Mouse (Mus musculus) hindbrain, embryonic 14.5 days (tissue): ENCODE measurements at regions not wholly inside any gene's neighbourhood (a gene's known extent, or its start where the extent isn't known, plus 50 kb on each side); places are given as distances from the start of the nearest gene placed in this dataset.

Experiments
- ATAC-seq: fragments of 200-750 bp; cut with Nextera tagmentation; 2 replicates; pipeline ENCODE4 v1.8.0; 2017; ENCODE audit warnings: moderate number of reproducible peaks, mild to moderate bottlenecking, moderate TSS enrichment, moderate library complexity; ENCODE audit not compliant: low FRiP score
- DNase-seq: peaks from one replicate; pipeline ENCODE4 v3.0.0-alpha.2; 2015; ENCODE audit warnings: low spot score
- H3K27ac ChIP-seq: fragments of 300-500 bp; sonication (generic); 2 replicates; pipeline ENCODE4 v1.5.1; 2014; ENCODE audit warnings: mild to moderate bottlenecking, moderate library complexity
- H3K27me3 ChIP-seq: fragments of 300-500 bp; sonication (generic); 2 replicates; pipeline ENCODE4 v1.6.1; 2014; ENCODE audit warnings: mild to moderate bottlenecking, low read length, mixed read lengths; ENCODE audit not compliant: control insufficient read depth, insufficient read depth
- H3K36me3 ChIP-seq: fragments of 300-500 bp; sonication (generic); replicated peaks from 2 replicates; pipeline ENCODE4 v1.6.1; 2014; ENCODE audit not compliant: control insufficient read depth, insufficient read depth
- H3K4me1 ChIP-seq: fragments of 300-500 bp; sonication (generic); replicated peaks from 2 replicates; pipeline ENCODE4 v1.6.1; 2014; ENCODE audit warnings: antibody characterized with exemption, low read length, mixed read lengths; ENCODE audit not compliant: control insufficient read depth, insufficient read depth
- H3K4me2 ChIP-seq: fragments of 300-500 bp; sonication (generic); replicated peaks from 2 replicates; pipeline ENCODE4 v1.6.1; 2014; ENCODE audit warnings: mild to moderate bottlenecking, moderate library complexity
- H3K4me3 ChIP-seq: fragments of 300-500 bp; sonication (generic); replicated peaks from 2 replicates; pipeline ENCODE4 v1.5.1; 2014; ENCODE audit warnings: mild to moderate bottlenecking, low read length
- H3K9ac ChIP-seq: fragments of 300-500 bp; sonication (generic); 2 replicates; pipeline ENCODE4 v1.6.1; 2014
- H3K9me3 ChIP-seq: fragments of 300-500 bp; sonication (generic); 2 replicates; pipeline ENCODE4 v1.6.1; 2016; ENCODE audit warnings: low read length; ENCODE audit not compliant: control insufficient read depth
- WGBS: fragments of 180-500 bp; shearing (Covaris S2); extraction: QIAGEN DNeasy Blood & Tissue Kit; methylation state at CpG from one replicate; pipeline ENCODE4 v1.1.7; 2014; 5-methylcytosine and 5-hydroxymethylcytosine counted together

DNA sequence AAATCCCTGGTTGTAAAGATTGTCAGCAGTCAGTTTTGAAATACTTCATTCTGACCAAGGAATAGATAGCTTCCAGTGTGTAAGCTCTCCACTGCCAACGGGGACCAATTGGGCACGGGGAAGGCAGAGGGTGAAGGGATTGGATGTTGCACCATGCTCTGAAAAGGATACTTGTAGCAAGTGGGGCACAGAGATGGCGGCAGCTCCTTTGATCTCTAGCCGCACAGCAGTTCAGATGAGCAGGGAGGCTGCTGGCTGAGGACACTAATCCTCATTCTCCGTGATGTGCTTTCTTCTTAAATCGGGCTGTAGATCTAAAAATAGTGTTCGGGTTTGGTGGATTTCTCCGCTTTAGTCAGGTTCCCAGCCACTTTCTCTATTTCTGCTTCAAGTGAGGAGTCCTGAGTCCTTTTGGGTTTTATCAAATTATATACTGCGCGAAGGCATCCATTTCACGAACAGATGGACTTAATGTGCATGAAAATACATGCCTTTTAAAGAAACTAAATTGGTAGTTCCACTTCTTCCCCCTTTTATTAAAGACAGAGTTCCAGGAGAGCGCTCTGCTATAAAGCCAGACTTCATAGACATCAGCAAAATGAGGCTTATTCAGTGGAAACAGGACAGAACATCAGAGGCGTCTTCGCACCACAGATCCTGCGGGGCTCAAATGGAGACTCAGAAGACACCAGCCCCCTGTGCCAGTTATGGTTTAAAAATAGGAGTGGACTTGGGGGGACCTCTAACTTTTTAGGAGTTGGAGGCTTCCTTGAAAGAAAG, 225.1 kb upstream of the Klf4 start:
- Histone ChIP-seq H3K4me3 (no peak overlapping the region), H3K27me3 (no peaks in the 10 kb centered on the region), H3K36me3 (no peaks in the 10 kb centered on the region), H3K4me1 (no peaks in the 10 kb centered on the region), H3K27ac (no peak overlapping the region), H3K9me3 (no peaks in the 10 kb centered on the region), H3K4me2 (no peak overlapping the region), H3K9ac (no peak overlapping the region)
- WGBS = 56% methylated on average over 15 of the region's 15 CpGs
- ATAC-seq (no peak), DNase-seq (no peak)

- no peak overlapping the region for H3K4me3 ChIP-seq
- H3K27ac ChIP-seq = no peak overlapping the region
- DNase-seq (peak; percentile 36), ATAC-seq (no peak)
- H3K4me2 ChIP-seq = no peak overlapping the region
- no peak overlapping the region for H3K9ac ChIP-seq
- H3K9me3 ChIP-seq = no peaks in the 10 kb centered on the region
- WGBS = 53% methylated on average over 20 of the region's 20 CpGs
- H3K27me3 ChIP-seq = no peaks in the 10 kb centered on the region
- no peaks in the 10 kb centered on the region for H3K4me1 ChIP-seq
- no peaks in the 10 kb centered on the region for H3K36me3 ChIP-seq
Observed at GRCm38 (mm10) chr4:55749949-55750600, 217.8 kb upstream of the Klf4 start.

DNA sequence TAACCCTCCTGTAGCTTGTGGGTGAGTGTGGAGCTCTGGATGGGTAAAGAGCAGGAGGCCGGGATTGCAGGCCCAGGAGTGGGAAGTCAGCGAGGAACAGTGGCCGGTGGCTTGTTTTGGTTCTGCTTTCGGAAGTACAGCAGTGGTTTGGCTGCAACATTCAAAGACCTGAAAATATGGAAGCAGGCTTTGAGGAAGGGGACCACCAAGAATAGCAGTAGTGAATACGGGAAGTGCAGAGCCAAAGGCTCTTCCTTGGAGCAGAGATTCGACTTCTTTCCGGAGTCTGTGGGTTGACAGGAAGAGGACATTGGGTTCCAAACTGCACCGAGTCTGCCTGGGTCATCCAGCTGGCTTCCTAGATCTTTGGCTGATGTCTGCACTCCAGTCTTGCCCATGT, 209.1 kb upstream of the Klf4 start:
- no peaks in the 10 kb centered on the region for H3K36me3 ChIP-seq
- no peak overlapping the region for H3K4me3 ChIP-seq
- no peak overlapping the region for H3K9ac ChIP-seq
- ATAC-seq (no peak), DNase-seq (no peak)
- no peak overlapping the region for H3K4me2 ChIP-seq
- H3K4me1 ChIP-seq = no peaks in the 10 kb centered on the region
- H3K27ac ChIP-seq = no peak overlapping the region
- WGBS = 90% methylated on average over 8 of the region's 8 CpGs
- no peaks in the 10 kb centered on the region for H3K9me3 ChIP-seq
- no peaks in the 10 kb centered on the region for H3K27me3 ChIP-seq

- DNase-seq (no peak), ATAC-seq (no peak)
- H3K9me3 ChIP-seq = no peaks in the 10 kb centered on the region
- H3K4me3 ChIP-seq = no peak overlapping the region
- 77% methylated on average over 15 of the region's 15 CpGs for WGBS
- H3K4me1 ChIP-seq = no peaks in the 10 kb centered on the region
- H3K9ac ChIP-seq = no peak overlapping the region
- H3K36me3 ChIP-seq = no peaks in the 10 kb centered on the region
- H3K27ac ChIP-seq = no peak overlapping the region
- no peaks in the 10 kb centered on the region for H3K27me3 ChIP-seq
- H3K4me2 ChIP-seq = no peak overlapping the region
Observed at GRCm38 (mm10) chr4:55740062-55740461, 207.8 kb upstream of the Klf4 start.

DNA sequence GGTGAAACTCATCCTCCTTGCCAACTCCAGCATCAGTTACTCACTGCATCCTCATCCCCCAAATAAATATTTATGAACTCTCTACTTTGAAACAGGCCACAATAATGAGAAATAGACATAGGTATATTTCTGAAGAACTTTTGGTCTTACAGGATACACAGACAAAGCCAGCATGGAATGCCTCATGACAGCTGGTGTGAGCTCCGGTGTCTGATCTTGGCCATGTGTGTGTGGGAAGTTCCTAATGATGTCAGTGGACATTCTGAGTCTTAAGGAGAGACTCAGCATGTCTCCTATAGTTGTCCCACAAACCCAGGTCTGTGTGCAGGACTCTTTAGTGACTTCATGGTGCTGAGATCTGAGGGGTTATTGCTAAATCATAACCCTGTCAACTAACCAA, 206.4 kb upstream of the Klf4 start:
- Histone ChIP-seq H3K4me1 (no peaks in the 10 kb centered on the region), H3K27ac (no peak overlapping the region), H3K9ac (no peak overlapping the region), H3K27me3 (no peaks in the 10 kb centered on the region), H3K36me3 (no peaks in the 10 kb centered on the region), H3K9me3 (no peaks in the 10 kb centered on the region), H3K4me2 (no peak overlapping the region), H3K4me3 (no peak overlapping the region)
- DNase-seq (no peak), ATAC-seq (no peak)
- 100% methylated on average over 1 of the region's 1 CpGs for WGBS

DNA sequence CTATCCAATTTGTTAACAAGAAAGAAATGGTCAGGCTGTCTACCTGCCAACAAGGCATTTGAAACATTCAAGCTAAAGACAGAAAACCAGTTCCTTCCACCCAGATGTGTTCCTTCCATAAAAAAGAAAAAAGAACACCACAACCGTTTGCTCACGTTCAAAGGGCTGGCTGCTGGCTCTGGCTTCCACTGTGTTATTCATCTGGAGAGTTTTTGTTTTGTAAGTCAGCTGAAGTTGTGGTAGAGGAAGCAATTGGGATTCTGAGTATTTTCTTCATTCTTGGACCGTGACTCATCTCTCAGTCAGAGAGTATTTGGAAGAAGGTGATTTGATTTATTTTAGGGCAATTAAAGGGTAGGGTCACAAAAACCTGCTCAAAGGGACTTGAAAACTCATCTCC, 203.2 kb upstream of the Klf4 start:
- Histone ChIP-seq H3K27me3 (no peaks in the 10 kb centered on the region), H3K9me3 (no peaks in the 10 kb centered on the region), H3K4me2 (no peak overlapping the region), H3K27ac (no peak overlapping the region), H3K4me3 (no peak overlapping the region), H3K9ac (no peak overlapping the region), H3K4me1 (no peaks in the 10 kb centered on the region), H3K36me3 (no peaks in the 10 kb centered on the region)
- DNase-seq (no peak), ATAC-seq (no peak)
- 60% methylated on average over 3 of the region's 3 CpGs for WGBS

DNA sequence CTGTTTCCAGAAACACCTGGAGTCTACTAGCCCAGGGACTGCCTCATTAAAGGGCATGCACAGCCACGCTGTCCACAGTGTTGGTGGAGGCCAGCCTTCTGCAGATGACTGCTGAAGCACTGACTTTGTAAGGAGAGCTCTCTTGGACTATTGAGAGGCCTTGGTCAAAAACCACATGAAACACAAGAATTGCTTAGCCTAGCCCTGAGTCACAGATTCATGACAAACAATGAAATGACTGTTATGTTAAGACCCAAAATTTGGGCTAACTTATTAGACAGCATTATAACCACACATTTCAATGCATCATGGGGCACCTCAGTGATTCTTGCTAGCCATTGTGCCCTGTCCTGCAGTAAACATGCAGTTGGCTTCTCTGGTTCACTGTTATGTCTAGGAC, 202.1 kb upstream of the Klf4 start:
- Histone ChIP-seq H3K27me3 (no peaks in the 10 kb centered on the region), H3K4me1 (no peaks in the 10 kb centered on the region; the same call in 1 of the 2 replicates), H3K9me3 (no peaks in the 10 kb centered on the region), H3K9ac (no peak overlapping the region), H3K27ac (no peak overlapping the region), H3K4me3 (no peak overlapping the region), H3K36me3 (no peaks in the 10 kb centered on the region), H3K4me2 (no peak overlapping the region)
- DNase-seq (no peak), ATAC-seq (no peak)
- WGBS = 78% methylated on average over 1 of the region's 1 CpGs

DNA sequence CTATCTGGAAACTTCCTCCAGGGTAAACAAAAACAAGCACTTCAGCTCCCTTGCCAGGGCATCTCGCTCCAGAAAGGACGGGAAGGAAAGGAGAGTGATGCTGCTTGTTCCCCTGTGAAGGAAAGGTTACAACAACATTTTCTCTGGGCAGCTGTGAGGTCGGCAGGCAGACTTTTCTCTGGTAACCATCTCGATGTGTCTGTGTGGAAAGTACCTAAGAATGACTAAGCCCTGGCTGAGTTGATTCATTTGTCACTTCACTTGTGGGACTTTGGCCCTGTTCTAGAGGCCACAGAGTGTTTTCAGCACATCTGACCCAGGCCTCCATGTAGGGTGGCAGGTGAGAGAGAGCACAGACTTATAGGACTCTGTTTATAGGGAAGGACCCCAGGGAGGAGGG, 201.0 kb upstream of the Klf4 start:
- Histone ChIP-seq H3K9me3 (no peaks in the 10 kb centered on the region), H3K27ac (no peak overlapping the region), H3K4me3 (no peak overlapping the region), H3K4me1 (no peaks in the 10 kb centered on the region; the same call in 1 of the 2 replicates), H3K27me3 (no peaks in the 10 kb centered on the region), H3K4me2 (no peak overlapping the region), H3K36me3 (no peaks in the 10 kb centered on the region), H3K9ac (no peak overlapping the region)
- DNase-seq (no peak), ATAC-seq (no peak)
- WGBS = 76% methylated on average over 4 of the region's 4 CpGs

- no peaks in the 10 kb centered on the region for H3K36me3 ChIP-seq
- no peak overlapping the region for H3K9ac ChIP-seq
- no peak overlapping the region for H3K4me3 ChIP-seq
- no peaks in the 10 kb centered on the region for H3K9me3 ChIP-seq
- H3K4me2 ChIP-seq = no peak overlapping the region
- peak; percentile 59; the same call in 1 of the 2 replicates for ATAC-seq
- no peaks in the 10 kb centered on the region for H3K27me3 ChIP-seq
- 57% methylated on average over 4 of the region's 4 CpGs for WGBS
- DNase-seq = no peak
- no peak overlapping the region for H3K27ac ChIP-seq
- no peaks in the 10 kb centered on the region; the same call in 1 of the 2 replicates for H3K4me1 ChIP-seq
Observed at GRCm38 (mm10) chr4:55732006-55732405, 199.7 kb upstream of the Klf4 start.
